Mouse (Mus musculus): ENCODE measurements around the gene Lrrc25. TPM values are rescaled to one million over a fixed set of nuclear protein-coding genes. Genes with fewer than 3 reads are reported as not detected.

Gene Lrrc25
- 2.1 and 2.2 TPM in 2 replicates for polyA plus RNA-seq (2015; fragmentation: Nextera tagmentation; extraction: Ambion mirVana)

- ATAC-seq, result no peak
- no peak within 1 kb of the TSS for H3K4me3 ChIP-seq (ENCODE audit: low read depth, low read length)
- TF ChIP-seq CTCF (IDR thresholded peaks at IDR 0.05; ENCODE audit: low read depth), result no peak
- 0 out of 2 replicates have a peak within 1 kb of the TSS, but pooled peaks have one; percentile 4 for H3K4me2 ChIP-seq (replicated peaks; ENCODE audit: low read depth)
- 78% methylated on average over 3 of the region's 3 CpGs for WGBS
- H3K9me3 ChIP-seq (ENCODE audit: control insufficient read depth), result no peaks in the 10 kb centered on the region
- H3K27ac ChIP-seq (ENCODE audit: low read depth, low read length), result no peak within 1 kb of the TSS
- H3K4me1 ChIP-seq (replicated peaks; ENCODE audit: control insufficient read depth, insufficient read depth, low read length), result no peaks in the 10 kb centered on the region
- H3K27me3 ChIP-seq (replicated peaks; ENCODE audit: control insufficient read depth, insufficient read depth, low read length), result no peaks in the 10 kb centered on the region
- no peak within 1 kb of the TSS for H3K9ac ChIP-seq (ENCODE audit: low read depth, low read length)
- H3K36me3 ChIP-seq (ENCODE audit: control insufficient read depth, insufficient read depth), result no peaks in the 10 kb centered on the region
Observed at GRCm38 (mm10) chr8:70615894-70616293, at the start of gene Lrrc25. Gene Lrrc25, plus strand, starts transcription at chr8:70616155.

GRCm38 (mm10) chr8:70570360-70570759 is 45.6 kb upstream of the Lrrc25 start:
- Histone ChIP-seq H3K4me1 (replicated peaks; ENCODE audit: control insufficient read depth, insufficient read depth, low read length) (no peaks in the 10 kb centered on the region; the same call in 1 of the 2 replicates), H3K4me2 (replicated peaks; ENCODE audit: low read depth) (no peak overlapping the region), H3K27ac (ENCODE audit: low read depth, low read length) (no peak overlapping the region), H3K9me3 (ENCODE audit: control insufficient read depth) (no peaks in the 10 kb centered on the region), H3K4me3 (ENCODE audit: low read depth, low read length) (no peak overlapping the region), H3K9ac (ENCODE audit: low read depth, low read length) (no peak overlapping the region), H3K27me3 (replicated peaks; ENCODE audit: control insufficient read depth, insufficient read depth, low read length) (no peaks in the 10 kb centered on the region), H3K36me3 (ENCODE audit: control insufficient read depth, insufficient read depth) (peaks cover 19% of the 10 kb centered on the region; the same call in 1 of the 2 replicates)
- no peak for TF ChIP-seq CTCF (IDR thresholded peaks at IDR 0.05; ENCODE audit: low read depth)
- no peak for ATAC-seq

- H3K4me3 ChIP-seq (ENCODE audit: low read depth, low read length), result no peak overlapping the region
Observed at GRCm38 (mm10) chr8:70570990-70571389, 45.0 kb upstream of the Lrrc25 start.

GRCm38 (mm10) chr8:70574302-70574701 is 41.7 kb upstream of the Lrrc25 start:
- no peak for ATAC-seq
- H3K4me2 ChIP-seq (replicated peaks; ENCODE audit: low read depth), result no peak overlapping the region
- H3K4me3 ChIP-seq (ENCODE audit: low read depth, low read length), result no peak overlapping the region
- H3K4me1 ChIP-seq (replicated peaks; ENCODE audit: control insufficient read depth, insufficient read depth, low read length), result no peaks in the 10 kb centered on the region; the same call in 1 of the 2 replicates
- TF ChIP-seq CTCF (IDR thresholded peaks at IDR 0.05; ENCODE audit: low read depth), result no peak
- no peaks in the 10 kb centered on the region for H3K27me3 ChIP-seq (replicated peaks; ENCODE audit: control insufficient read depth, insufficient read depth, low read length)
- no peak overlapping the region for H3K9ac ChIP-seq (ENCODE audit: low read depth, low read length)
- no peak overlapping the region for H3K27ac ChIP-seq (ENCODE audit: low read depth, low read length)
- H3K36me3 ChIP-seq (ENCODE audit: control insufficient read depth, insufficient read depth), result peaks cover 33% of the 10 kb centered on the region
- H3K9me3 ChIP-seq (ENCODE audit: control insufficient read depth), result no peaks in the 10 kb centered on the region

More at GRCm38 (mm10) chr8:70570990-70571389, 45.0 kb upstream of the Lrrc25 start:
- no peak overlapping the region for H3K27ac ChIP-seq (ENCODE audit: low read depth, low read length)
- TF ChIP-seq CTCF (IDR thresholded peaks at IDR 0.05; ENCODE audit: low read depth), result no peak
- H3K36me3 ChIP-seq (ENCODE audit: control insufficient read depth, insufficient read depth), result peaks cover 19% of the 10 kb centered on the region; the same call in 1 of the 2 replicates
- H3K4me2 ChIP-seq (replicated peaks; ENCODE audit: low read depth), result no peak overlapping the region
- no peaks in the 10 kb centered on the region for H3K9me3 ChIP-seq (ENCODE audit: control insufficient read depth)
- no peaks in the 10 kb centered on the region; the same call in 1 of the 2 replicates for H3K4me1 ChIP-seq (replicated peaks; ENCODE audit: control insufficient read depth, insufficient read depth, low read length)
- 87% methylated on average over 6 of the region's 6 CpGs for WGBS
- ATAC-seq, result peak; percentile 9; the same call in 1 of the 2 replicates
- H3K27me3 ChIP-seq (replicated peaks; ENCODE audit: control insufficient read depth, insufficient read depth, low read length), result no peaks in the 10 kb centered on the region
- no peak overlapping the region for H3K9ac ChIP-seq (ENCODE audit: low read depth, low read length)

- H3K4me3 ChIP-seq (ENCODE audit: low read depth, low read length), result no peak overlapping the region
Observed at GRCm38 (mm10) chr8:70574915-70575314, 41.0 kb upstream of the Lrrc25 start.

GRCm38 (mm10) chr8:70577207-70577606 is 38.7 kb upstream of the Lrrc25 start:
- Histone ChIP-seq H3K4me1 (replicated peaks; ENCODE audit: control insufficient read depth, insufficient read depth, low read length) (no peaks in the 10 kb centered on the region; the same call in 1 of the 2 replicates), H3K4me3 (ENCODE audit: low read depth, low read length) (no peak overlapping the region), H3K27ac (ENCODE audit: low read depth, low read length) (no peak overlapping the region), H3K9ac (ENCODE audit: low read depth, low read length) (no peak overlapping the region), H3K4me2 (replicated peaks; ENCODE audit: low read depth) (no peak overlapping the region), H3K27me3 (replicated peaks; ENCODE audit: control insufficient read depth, insufficient read depth, low read length) (no peaks in the 10 kb centered on the region), H3K9me3 (ENCODE audit: control insufficient read depth) (no peaks in the 10 kb centered on the region), H3K36me3 (ENCODE audit: control insufficient read depth, insufficient read depth) (peaks cover 58% of the 10 kb centered on the region)
- 98% methylated on average over 3 of the region's 3 CpGs for WGBS
- TF ChIP-seq CTCF (IDR thresholded peaks at IDR 0.05; ENCODE audit: low read depth), result no peak
- no peak for ATAC-seq

More at GRCm38 (mm10) chr8:70574915-70575314, 41.0 kb upstream of the Lrrc25 start:
- ATAC-seq, result no peak
- peaks cover 35% of the 10 kb centered on the region for H3K36me3 ChIP-seq (ENCODE audit: control insufficient read depth, insufficient read depth)
- no peak overlapping the region for H3K27ac ChIP-seq (ENCODE audit: low read depth, low read length)
- WGBS, result 56% methylated on average over 4 of the region's 4 CpGs
- H3K27me3 ChIP-seq (replicated peaks; ENCODE audit: control insufficient read depth, insufficient read depth, low read length), result no peaks in the 10 kb centered on the region
- no peak overlapping the region for H3K4me2 ChIP-seq (replicated peaks; ENCODE audit: low read depth)
- no peak overlapping the region for H3K9ac ChIP-seq (ENCODE audit: low read depth, low read length)
- no peak for TF ChIP-seq CTCF (IDR thresholded peaks at IDR 0.05; ENCODE audit: low read depth)
- H3K9me3 ChIP-seq (ENCODE audit: control insufficient read depth), result no peaks in the 10 kb centered on the region
- H3K4me1 ChIP-seq (replicated peaks; ENCODE audit: control insufficient read depth, insufficient read depth, low read length), result no peaks in the 10 kb centered on the region; the same call in 1 of the 2 replicates

Measured in intestine, postnatal 0 days (tissue).